Mouse (Mus musculus) right cerebral cortex, postnatal 36 days (tissue): ENCODE measurements at regions not wholly inside any gene's neighbourhood (a gene's known extent, or its start where the extent isn't known, plus 50 kb on each side); places are given as distances from the start of the nearest gene placed in this dataset.
A peak's percentile ranks its signal among the peaks of the same experiment; 100 is the strongest.
"Not testable (repeated sequence)": the region's sequence is repeated elsewhere in the genome, so short reads cannot be mapped to it uniquely, and the experiment has no call there.

Experiments used
- DNase-seq, 2 experiments: peaks; one replicate each; pipeline ENCODE4 v3.0.0; 2022; ENCODE audit warnings: low spot score in 2 of 2, mixed read lengths in 1 of 2

DNA sequence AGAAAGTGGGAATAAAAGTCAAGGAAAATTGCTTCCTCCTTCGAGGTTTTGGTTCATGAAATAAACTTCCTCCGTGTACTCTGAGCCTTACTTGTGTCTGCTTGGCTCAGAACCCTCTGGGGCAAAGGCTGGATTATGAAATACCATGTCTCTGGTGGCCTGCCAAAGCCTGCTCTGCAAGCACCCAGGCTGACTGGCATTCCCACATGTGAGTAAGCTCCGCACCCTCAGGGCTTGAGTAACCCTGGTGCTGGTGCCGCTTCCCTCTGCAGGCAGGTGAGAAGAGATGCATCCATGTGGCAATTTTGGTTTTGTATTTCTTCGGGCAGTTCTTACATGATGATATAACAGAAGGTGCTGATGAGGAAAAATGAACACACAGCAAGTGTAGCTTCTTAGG lies 66.0 kb downstream of the Nr2f2 start:
- DNase-seq, result no peak

DNA sequence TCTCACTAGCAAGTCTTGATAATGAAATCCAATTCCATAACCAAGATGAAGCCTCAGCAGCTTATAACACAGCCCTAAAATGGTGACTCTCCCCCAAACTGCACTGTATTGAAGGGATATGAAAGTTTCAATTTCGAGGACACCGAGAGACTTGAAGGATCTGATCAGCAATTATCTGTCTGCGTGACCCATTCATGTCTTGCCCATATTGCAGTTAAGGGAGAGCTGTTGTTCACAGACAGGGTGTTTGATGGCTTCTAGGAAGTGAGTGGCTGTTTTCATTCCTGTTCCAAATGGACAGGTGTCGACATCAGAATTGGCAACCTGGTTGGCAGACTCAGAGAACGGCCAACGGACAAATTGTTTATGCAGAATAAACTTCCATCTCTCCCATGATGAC lies 75.1 kb downstream of the Nr2f2 start:
- DNase-seq, result no peak

DNA sequence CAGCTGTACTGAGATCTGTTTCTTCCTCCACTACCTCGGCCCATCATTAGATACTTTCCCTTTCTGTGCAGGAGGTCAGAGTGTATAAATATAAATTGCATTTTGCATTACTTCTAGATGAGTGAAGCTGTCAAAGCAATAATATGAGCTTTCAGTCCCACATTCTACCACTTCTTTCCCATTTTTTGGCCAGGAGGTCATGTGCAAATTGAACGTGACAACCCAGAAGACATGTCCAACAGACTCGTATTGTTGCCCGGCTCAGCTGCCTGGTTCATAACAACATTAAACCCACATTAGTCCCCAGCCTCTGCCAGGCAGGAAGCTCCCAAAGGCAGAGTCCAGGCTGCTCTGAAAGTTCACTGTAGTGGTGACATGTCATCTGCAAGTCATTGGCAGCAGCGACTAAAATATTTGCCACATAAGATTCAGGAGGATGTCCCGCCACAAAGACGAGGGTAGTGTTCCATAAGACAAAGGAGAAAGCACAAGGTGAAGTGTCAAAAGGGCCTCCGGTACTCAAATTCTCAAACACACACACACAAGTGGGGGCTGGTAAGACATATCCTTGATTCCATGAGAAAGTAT lies 75.7 kb downstream of the Nr2f2 start:
- no peak for DNase-seq

DNA sequence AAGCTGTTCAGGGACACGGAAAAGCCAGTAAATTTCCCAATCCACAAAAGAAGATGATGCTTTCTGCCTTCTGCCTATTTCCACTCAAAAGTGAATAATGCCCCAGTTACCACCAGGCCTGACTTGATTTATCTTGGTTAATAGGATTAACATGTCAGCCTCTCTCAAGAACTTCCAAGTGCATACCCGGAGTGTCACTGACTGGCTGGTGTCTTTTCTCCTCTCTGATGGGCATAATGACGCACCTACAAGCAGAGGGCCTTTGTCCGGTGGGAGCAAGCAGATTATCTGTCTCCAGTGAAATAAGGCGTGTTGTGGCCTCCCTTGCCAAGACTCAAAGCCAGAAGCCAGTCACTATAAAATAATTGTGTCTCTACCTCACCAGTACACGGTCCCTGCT lies 76.3 kb downstream of the Nr2f2 start:
- no peak for DNase-seq

DNA sequence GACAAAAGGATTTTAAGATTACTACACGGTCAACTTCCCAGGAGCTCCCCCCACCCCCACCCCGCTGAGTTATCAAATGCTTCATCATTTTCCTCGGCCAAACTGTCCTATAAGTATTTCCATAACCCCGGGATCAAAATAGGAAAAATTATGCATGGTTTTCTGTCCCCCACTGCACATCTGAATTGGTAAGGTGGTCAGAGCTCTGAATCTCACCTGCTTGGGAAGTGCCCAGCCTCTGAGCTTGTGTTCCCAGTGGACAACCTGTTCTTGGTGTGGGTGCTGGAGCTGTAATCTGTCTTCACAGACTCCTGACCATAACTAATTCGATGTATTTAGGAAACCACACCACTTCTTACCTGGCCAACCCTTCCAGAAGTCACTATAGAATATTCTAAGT lies 77.9 kb downstream of the Nr2f2 start:
- no peak for DNase-seq

DNA sequence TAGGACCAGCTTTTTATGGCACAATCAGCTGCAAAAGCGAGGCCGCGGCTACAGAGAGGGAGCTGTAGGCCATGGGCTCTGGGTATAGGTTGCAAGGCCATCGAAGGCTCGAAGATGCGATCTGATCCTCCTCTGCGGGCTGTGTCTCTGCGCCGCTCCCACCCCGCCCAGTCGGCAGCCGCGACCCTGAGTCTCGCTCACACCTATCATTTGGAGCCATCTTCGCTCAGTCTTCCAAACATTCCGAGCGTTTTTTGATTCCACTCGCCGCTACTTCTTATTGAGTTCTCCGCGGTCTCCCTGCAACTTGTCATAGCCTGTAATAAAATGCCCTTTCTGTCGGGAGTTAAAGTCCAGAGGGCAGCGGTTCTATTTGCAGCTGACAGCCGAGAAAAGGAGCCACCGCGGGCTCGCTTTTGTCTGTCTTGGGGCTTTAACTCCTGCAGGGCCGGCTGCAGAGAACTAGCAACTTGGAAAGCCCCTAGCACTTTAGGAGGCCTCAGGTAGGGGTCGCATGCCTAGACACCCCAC lies 78.6 kb downstream of the Nr2f2 start:
- DNase-seq, result no peak

DNA sequence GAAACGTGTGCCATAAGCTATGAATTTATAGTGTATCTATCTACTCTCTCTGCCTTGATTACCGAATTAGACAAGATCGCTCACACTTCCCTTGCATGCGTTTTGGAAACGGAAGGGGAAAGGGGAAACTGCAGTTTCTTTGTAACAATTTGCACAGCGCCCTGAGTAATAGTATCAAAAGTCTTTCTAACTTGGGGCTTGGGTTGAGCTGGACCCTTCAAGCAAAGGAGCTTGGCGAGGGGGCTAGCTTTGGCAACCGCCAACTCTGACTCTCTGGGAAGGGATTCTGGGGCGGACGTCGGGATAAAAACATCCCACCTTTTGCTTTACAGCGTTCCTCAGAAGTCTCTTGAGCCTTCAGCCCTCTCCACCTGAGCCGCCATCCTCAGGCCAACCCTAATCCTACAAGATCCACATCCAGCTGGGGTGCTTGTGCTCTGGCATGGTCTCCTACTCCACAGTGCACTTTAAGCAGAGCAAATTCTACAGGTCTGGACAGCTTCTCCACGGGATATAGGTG lies 79.6 kb downstream of the Nr2f2 start:
- no peak for DNase-seq

DNA sequence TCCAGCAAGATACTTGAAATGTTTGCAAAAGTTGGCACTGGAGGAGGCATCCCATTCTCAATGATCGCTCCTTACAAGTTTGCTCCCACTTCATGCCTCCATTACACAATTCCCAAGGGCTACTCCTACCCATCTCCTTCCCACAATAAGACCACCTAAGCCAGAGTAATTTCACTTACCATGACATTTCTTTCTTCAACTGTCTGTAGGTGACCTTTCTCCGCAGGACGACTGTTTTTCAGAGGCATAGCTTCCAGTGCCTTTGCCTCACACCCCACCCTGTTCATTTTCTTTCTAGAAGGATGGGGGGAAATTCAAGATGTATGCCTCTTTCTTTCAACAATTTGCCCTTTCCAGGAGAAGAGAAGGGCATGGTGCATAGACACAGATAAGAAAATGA lies 81.2 kb downstream of the Nr2f2 start:
- no peak for DNase-seq

DNA sequence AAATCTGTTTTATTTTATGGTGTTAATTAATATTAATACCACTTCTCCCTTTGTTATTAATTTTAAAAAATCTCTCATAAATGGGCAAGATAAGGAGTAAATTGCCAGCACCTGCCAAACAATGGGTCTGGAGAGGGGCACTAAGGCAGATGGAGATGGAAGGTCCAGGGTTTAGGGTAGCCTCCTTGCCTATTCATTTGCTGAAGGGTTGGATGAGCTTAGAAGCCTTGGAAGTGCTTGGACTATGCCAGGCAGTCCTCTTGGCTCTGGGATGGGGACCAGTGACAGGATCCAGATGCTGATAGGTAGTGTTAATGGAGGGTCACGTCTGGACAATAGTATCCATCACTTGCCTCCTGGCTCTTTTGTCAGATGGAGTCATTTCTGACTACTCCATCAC lies 82.7 kb downstream of the Nr2f2 start:
- DNase-seq, result no peak

DNA sequence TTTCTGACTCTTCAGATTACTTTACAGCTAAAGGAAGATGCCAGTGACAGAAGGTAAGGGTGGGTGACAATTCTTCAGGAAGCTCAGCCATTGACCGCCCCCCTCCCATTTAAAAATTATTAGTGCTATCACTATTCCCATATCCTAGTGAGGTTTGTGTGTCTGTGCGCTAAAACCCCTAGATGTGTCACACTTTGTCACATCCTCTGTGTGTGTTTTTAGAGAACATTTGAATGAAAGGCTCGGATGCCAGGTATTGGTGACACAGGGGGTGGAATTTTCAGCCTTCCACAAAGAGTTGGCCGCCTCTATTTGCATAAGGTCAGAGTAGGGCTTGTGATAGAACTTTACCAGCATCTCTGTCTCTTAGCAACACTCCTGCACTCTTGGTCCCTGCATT lies 83.4 kb downstream of the Nr2f2 start:
- no peak for DNase-seq

DNA sequence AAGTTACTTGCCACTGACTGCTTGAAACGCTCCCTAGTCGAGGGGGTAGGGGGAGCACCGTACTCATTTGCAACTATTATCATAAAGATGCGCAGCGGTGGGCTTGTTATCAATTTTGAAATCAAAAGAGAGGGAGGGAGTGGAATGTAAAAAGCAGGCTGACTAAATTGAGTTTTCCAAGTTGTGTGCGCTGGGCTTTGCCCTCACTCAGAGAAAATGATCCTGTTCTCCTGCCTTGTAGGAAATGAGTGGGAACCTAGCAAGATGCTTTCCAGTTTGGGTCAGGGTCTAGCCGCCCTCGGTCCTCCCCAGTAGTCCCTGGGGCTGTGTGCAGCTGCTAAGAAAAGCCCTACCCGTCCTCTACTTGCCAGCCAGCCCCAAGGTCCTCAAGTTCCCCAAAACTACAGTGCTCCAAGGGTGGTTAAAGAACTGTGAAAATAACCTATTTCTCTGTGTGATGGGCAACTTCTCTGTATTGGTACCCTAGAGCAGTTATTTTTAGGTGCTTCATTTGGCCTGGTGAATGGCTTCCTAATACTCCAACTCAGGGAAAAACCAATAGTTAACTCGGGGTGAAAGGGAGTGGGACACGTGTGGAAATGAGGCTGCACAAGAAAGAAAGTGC lies 84.5 kb downstream of the Nr2f2 start:
- DNase-seq, result no peak

DNA sequence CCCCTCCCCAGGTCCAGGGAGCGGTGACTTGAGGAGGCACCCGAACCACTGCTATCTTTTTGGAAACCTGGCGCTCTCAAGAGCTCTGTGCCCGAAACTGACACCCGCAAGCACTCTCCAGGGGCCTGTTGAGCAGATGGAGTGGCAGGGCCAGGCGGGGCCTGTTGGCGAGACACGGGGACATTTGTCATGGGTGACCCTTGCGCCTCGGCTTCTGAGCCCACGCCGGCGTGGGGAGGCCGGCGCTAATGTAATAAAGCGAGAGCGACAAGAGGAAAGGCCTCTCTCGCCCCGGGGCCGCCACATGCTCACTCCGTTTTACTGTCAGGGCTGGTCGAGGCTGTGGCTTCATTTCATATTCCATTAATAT lies 85.2 kb downstream of the Nr2f2 start:
- DNase-seq, result no peak

DNA sequence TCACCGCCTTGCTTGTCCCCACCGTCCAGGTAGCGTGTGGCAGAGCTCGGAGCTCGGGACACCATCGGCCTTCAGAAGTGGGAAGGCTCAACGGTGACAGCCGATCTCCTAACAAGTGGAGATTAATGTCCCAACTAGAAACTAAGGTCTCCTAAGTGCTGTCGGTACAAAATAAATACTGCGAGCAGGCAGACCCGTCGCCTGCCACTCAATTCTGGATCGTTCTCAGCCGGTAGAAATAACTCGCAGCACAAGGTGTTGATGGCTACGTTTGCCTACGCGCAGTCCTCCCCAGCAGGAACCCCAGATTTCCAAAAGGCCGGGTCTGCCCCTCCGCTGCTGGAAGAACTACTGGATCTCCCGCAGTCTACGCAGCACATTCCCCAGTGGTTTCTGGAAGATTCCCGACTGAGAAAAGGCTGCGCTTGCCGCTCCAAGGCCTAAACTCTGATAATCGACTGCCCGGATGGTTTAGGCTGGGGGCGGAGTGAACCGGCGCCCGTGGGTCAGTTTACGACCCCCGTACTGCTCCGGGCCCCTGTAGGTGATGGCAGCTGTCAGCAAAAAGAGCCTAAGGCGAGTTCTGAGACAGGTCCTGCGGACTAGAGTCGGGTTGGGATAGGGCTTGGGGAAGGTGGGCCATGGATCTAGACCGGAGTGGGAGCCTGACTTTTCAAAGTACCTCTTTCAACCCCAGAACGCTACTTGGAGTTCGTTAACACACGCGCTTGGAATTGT lies 85.7 kb downstream of the Nr2f2 start:
- no peak for DNase-seq

DNA sequence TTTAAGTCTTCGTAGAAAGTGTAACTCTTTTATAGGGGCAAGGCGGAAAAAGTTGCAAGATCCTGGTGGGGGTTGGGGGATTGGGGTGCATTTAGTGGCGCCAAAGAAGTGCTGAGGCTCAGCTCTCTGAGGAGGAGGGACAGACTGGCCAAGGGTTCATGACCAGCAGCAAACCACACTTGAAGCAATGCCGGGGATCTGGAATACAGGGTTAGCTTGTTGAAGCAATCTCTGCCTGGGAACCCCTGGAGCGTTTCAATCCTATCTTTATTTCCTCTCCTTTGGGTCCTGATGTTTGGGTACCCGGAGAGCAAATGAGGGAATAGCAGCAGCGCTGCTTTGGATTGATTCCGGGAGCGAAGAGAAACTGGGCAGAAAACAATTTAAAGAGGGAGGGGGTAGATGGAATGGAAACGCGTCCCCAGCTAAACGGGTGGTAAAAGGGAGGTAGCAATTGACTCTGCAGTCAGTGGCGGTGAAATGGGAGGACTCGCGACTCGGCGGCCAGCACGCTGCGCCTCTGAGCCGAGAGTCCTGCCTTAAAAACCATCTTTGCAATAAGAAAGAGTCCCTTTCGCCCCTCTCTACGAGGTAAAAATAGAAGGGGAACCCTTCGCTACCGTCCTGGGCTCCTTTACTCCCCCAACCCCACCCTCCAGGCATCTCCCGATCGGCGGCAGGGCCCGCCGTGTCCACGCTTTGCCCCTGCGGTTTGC lies 86.5 kb downstream of the Nr2f2 start:
- no peak for DNase-seq

DNA sequence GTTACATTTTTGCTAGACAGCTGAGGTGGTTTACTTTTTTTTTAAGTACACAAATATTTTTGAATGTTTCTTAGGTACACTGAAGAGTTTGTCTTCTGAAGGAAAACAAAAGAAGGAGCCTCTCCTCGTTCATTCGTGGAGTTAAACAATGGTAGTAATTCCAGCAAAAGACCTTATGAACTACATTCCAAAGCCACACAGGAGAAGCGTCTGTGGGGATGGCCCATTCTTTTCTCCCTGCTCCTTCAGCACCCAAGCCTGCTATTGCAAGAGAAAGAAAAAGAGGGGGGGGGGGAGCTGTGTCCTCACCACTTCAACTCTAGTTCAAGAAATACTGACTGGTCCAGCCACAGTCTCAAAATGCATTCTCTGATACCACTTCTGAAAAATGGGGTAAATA lies 87.4 kb downstream of the Nr2f2 start:
- no peak for DNase-seq

DNA sequence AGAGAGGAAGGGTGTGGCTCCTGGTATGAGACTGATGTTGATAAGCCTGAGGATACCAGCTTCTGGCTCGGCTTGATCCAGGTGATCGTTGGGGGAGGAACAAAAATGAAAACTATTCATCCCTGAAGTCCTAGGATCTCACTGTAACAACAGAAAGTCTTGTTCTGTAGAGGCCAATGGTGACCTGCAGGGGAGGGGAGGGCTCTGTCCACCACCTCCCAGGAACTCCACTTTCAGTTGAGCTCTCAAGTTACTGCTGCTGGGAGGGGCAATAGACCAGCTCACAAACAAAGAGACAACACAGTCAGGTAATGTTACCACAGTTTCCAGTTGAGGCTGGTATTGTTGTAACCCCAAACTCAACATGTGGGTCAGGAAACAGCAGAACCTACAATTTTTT lies 90.5 kb downstream of the Nr2f2 start:
- DNase-seq, result no peak

DNA sequence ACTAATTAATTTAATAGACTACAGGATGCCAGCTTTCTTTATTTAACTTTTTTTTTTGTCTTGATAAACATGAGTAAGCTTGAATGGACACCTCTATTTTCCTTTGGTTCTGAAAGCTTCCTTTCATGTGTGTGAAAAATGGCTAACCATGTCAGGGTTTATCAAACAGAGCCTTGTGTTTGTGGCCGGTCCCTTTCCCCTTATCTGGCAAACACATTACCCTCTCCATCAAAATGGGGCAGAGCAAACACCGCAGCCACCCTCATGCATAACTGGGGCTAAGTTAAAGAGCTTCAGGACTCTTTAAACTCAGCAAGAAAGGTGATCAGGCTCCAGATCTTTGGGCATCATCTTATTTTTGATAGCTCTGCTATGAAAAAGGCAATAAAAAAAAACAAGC lies 92.2 kb downstream of the Nr2f2 start:
- DNase-seq, result no peak

DNA sequence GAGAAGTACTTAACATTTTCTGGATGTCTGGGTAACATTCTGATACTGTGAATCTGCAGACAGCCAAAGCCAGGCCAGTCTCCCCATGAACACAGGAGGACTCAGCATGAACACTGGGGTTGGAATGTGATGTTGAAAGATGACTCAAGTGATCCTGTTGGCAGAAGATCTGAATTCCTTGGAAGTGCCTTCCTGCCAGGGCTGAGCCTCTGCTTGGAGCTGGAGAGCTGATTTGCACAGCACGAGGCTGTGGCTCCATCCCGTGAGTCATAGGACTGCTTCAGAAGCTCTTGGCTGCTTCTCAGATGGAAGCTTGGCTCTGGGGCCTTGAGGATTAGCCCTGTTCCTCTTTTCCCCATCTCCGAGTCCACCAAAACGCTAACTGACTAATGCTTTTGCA lies 99.5 kb downstream of the Nr2f2 start:
- DNase-seq, result peak in 1 of 2 experiments; percentile 2

DNA sequence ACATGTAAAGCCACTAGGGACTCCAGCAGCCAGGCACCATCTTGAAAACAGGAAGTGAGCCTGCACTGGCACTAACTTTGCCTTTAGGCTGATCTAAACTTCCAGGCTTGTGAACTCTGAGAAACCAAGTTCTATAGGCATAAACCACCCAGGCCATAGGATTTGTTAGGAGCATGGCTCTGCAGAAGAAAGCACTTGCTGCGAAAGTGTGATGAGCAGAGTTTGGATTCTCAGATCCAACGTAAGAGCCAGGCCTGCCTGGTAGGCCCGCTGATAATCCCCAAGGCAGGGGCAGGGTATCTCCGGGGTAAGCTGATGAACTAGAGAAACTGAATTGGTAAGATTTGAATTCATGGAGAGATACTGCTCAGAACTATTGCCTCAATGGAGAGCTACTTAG lies 109.7 kb downstream of the Nr2f2 start:
- no peak for DNase-seq

DNA sequence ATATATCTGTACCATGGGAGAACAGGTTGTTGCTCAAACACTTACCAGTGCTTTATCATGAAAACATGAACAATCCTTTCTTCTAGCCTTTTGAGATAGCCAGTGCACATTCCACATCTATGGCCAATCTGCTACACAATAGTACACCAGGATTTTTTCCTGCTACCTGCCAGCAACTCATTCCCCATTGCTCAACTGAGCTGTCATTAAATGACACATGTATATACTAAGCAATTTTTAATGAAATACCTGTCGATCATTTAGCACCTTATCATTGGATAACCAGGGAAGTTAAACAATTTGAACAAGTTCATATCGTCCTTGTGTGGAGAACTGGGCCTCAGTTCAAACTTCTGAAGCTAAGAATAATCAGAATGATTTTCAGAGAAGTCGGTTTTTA lies 111.5 kb downstream of the Nr2f2 start:
- DNase-seq, result no peak

DNA sequence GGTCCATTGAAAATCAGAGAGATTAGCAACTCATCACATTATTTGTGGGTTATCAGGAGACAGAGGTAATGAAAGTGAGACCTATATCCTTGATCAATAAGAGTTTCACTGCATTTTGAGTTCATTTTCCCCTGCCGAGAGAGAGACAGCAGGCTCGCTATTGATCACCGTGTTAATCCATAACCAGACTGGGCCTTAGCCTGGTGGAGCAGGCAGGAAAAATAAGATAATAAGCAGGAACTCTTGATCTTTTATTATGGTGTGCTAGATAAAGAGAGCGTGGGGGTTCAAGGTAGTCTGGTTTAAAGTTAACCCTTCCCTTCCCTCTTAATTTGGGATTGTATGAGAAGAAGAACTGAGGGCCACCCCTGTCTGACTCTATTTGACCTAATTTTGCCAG lies 113.3 kb downstream of the Nr2f2 start:
- DNase-seq, result no peak

DNA sequence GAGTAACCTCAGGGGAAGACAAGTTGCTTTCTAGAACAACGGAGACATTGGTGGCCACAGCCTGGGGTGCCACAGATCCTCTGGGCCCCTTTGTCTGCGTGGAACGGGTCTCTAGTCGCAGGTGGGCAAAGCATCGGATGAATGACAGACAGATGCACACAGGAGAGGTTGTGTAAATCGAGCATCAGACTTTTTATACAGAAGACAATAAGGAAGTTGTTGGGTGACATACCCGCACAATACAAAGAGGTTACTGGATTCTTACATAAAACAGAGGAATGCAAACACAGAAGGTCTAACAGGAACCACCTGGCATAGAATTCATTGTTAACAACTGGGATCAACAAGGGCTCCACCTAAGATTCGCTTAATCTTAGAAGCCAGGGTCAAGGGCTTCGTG lies 127.5 kb downstream of the Nr2f2 start:
- not testable (repeated sequence) for DNase-seq
